Mouse (Mus musculus): ENCODE results near the gene Snrpa. TPM values are rescaled to one million over a fixed set of nuclear protein-coding genes. Genes with fewer than 3 reads are reported as not detected.

The Snrpa gene
- total and polyA plus RNA-seq, 3 experiments: 67.1 to 233 (median 123) TPM

DNA sequence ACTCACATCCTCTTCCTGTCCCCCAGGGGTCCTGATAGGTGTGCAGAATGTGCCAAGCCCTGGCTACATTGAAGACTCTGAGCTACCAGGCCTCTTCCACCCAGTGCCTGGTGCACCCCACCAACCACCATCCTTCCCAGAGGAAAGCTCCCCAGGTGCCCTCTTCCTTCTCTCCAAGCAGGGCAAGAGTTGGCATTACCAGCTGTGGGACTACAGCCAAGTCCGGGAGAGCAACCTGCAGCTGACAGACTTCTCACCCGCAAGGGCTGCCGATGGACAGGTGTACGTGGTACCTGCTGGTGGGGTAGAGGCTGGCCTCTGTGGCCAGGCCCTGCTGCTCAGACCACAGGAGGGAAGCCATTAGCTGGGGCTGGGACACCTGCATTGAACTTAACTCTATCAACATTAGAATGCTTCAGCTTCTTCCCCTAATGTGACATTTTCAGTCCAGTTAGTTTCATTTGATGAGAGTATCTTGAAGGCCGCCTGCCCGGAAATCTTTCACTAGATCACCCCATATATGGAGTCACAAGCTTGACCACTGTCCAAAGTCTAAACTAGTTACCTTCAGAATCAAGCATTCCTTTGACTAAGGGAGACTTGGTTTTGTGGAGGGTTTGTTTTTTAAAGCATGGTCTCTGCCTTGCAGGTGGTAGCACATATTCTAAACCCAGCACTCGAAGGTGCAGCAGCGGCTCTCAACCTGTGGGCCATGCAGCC is 7.8 kb upstream of the Snrpa start:
- in situ Hi-C loops (cut with MboI; ENCODE audit: low pct_ligation_motif_present, low pct_unique_long_range_greater_than_20kb, low sequenced_read_pairs): no loop called here
- TF ChIP-seq NRF1 (IDR thresholded peaks at IDR 0.05; ENCODE audit: low read depth, low read length) (no peak), MEF2A (IDR thresholded peaks at IDR 0.05; ENCODE audit: borderline replicate concordance, low read depth, low read length) (no peak), CTCF (conservative IDR thresholded peaks at IDR 0.05 in 1 of 2, IDR thresholded peaks at IDR 0.05 in 1 of 2; ENCODE audit: low read depth in 2 of 2, low read length in 2 of 2) (no peak), MYC (IDR thresholded peaks at IDR 0.05; ENCODE audit: low read depth, low read length) (no peak), ZMIZ1 (IDR thresholded peaks at IDR 0.05; ENCODE audit: low read depth, low read length) (no peak), MAFK (IDR thresholded peaks at IDR 0.05; ENCODE audit: insufficient replicate concordance, low read length) (no peak), JUND (conservative IDR thresholded peaks at IDR 0.05; ENCODE audit: low read depth, low read length) (no peak), E2F4 (IDR thresholded peaks at IDR 0.05; ENCODE audit: insufficient replicate concordance, low read depth, low read length) (no peak), IRF4 (IDR thresholded peaks at IDR 0.05; ENCODE audit: low read depth, low read length) (no peak), PAX5 (IDR thresholded peaks at IDR 0.05; ENCODE audit: low read length) (no peak), BHLHE40 (IDR thresholded peaks at IDR 0.05; ENCODE audit: low read depth, low read length) (no peak), GABPA (IDR thresholded peaks at IDR 0.05; ENCODE audit: insufficient replicate concordance, low read depth, low read length) (no peak)
- Histone ChIP-seq H3K9me3 (replicated peaks; ENCODE audit: low read length) (no peaks in the 10 kb centered on the region), H3K79me2 (replicated peaks; ENCODE audit: control insufficient read depth, extremely low read depth, insufficient read depth, poor library complexity, severe bottlenecking) (no peaks in the 10 kb centered on the region), H3K27me3 (replicated peaks) (no peaks in the 10 kb centered on the region), H3K4me1 (ENCODE audit: control insufficient read depth in 1 of 2, insufficient read depth in 2 of 2) (peaks cover 0 to 16% of the 10 kb centered on the region in 2 experiments; a peak in 2 of 4 replicates), H3K4me2 (ENCODE audit: insufficient read depth, low read depth, poor library complexity, severe bottlenecking) (no peak overlapping the region), H3K36me3 (replicated peaks in 1 of 2; ENCODE audit: control insufficient read depth in 1 of 2, insufficient read depth in 1 of 2, low read length in 1 of 2) (peaks cover 29 to 76% of the 10 kb centered on the region in 2 experiments), H3K9ac (ENCODE audit: insufficient read depth, low read depth) (no peak overlapping the region), H3K4me3 (replicated peaks in 1 of 3; ENCODE audit: low read depth in 2 of 3, low read length in 2 of 3, poor library complexity in 1 of 3) (no peak overlapping the region), H3K27ac (ENCODE audit: insufficient read depth, low read depth) (no peak overlapping the region)
- dilution Hi-C loops (cut with MboI; ENCODE audit: extremely low pct_ligation_motif_present, extremely low pct_unique_long_range_greater_than_20kb, low sequenced_read_pairs): no loop called here
- no peak for DNase-seq (ENCODE audit: extremely low read depth)

GRCm38 (mm10) chr7:27198779-27199178 is 2.7 kb upstream of the Snrpa start:
- Histone ChIP-seq H3K36me3 (replicated peaks in 1 of 2; ENCODE audit: control insufficient read depth in 1 of 2, insufficient read depth in 1 of 2, low read length in 1 of 2) (peaks cover 12 to 57% of the 10 kb centered on the region in 2 experiments), H3K27ac (ENCODE audit: insufficient read depth, low read depth) (no peak overlapping the region), H3K4me3 (replicated peaks in 1 of 3; ENCODE audit: low read depth in 2 of 3, low read length in 2 of 3, poor library complexity in 1 of 3) (no peak overlapping the region), H3K4me2 (ENCODE audit: insufficient read depth, low read depth, poor library complexity, severe bottlenecking) (no peak overlapping the region), H3K4me1 (ENCODE audit: control insufficient read depth in 1 of 2, insufficient read depth in 2 of 2) (peaks cover 2 to 49% of the 10 kb centered on the region in 2 experiments), H3K9me3 (replicated peaks; ENCODE audit: low read length) (no peaks in the 10 kb centered on the region), H3K27me3 (replicated peaks) (no peaks in the 10 kb centered on the region), H3K9ac (ENCODE audit: insufficient read depth, low read depth) (no peak overlapping the region), H3K79me2 (replicated peaks; ENCODE audit: control insufficient read depth, extremely low read depth, insufficient read depth, poor library complexity, severe bottlenecking) (peaks cover 15% of the 10 kb centered on the region)
- TF ChIP-seq ZNF384 (IDR thresholded peaks at IDR 0.05; ENCODE audit: low read depth, low read length) (no peak), CTCF (conservative IDR thresholded peaks at IDR 0.05 in 1 of 2, IDR thresholded peaks at IDR 0.05 in 1 of 2; ENCODE audit: low read depth in 2 of 2, low read length in 2 of 2) (no peak), MYC (IDR thresholded peaks at IDR 0.05; ENCODE audit: low read depth, low read length) (no peak), MAX (IDR thresholded peaks at IDR 0.05; ENCODE audit: low read length) (no peak), CHD1 (IDR thresholded peaks at IDR 0.05; ENCODE audit: low read depth, low read length) (no peak), TCF12 (IDR thresholded peaks at IDR 0.05; ENCODE audit: low read depth, low read length) (no peak)
- no peak for DNase-seq (ENCODE audit: extremely low read depth)
- in situ Hi-C loops (cut with MboI; ENCODE audit: low pct_ligation_motif_present, low pct_unique_long_range_greater_than_20kb, low sequenced_read_pairs) (no loop called here), dilution Hi-C loops (cut with MboI; ENCODE audit: extremely low pct_ligation_motif_present, extremely low pct_unique_long_range_greater_than_20kb, low sequenced_read_pairs) (no loop called here)

Measured in CH12.LX (cell line).